Mouse (Mus musculus): Measurements from ENCODE around the gene Cryzl2. TPM values are rescaled to one million over a fixed set of nuclear protein-coding genes. Genes with fewer than 3 reads are reported as not detected.

The Cryzl2 gene
- total RNA-seq, 1 experiment, result 6.9 TPM

DNA sequence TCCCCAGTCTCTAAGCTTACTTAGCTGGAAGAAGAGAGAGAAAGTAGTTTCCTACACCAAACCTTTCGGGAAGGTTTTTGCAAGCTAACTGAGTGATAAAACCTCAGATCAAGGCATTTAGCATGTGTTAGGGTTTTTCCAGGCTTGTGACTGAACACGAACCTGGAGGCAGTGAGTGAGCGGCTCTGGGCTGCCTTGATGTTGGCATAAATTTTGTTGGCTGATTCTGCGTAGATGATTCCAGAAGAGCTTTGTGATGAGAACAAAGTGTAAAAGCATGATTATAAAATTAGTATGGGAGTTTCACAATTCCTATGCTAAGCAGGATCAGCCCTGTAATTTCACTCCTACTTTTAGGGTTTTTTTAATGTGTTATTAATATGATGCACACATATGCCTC, 30.8 kb upstream of the Cryzl2 start:
- TF ChIP-seq ZNF384 (IDR thresholded peaks at IDR 0.05; ENCODE audit: low read depth, low read length) (no peak), ZC3H11A (IDR thresholded peaks at IDR 0.05; ENCODE audit: borderline replicate concordance, low read depth, low read length) (no peak), MAFK (IDR thresholded peaks at IDR 0.05; ENCODE audit: insufficient read depth, low read depth, low read length) (no peak), HCFC1 (IDR thresholded peaks at IDR 0.05; ENCODE audit: borderline replicate concordance, insufficient read depth, low read length) (no peak), CHD2 (IDR thresholded peaks at IDR 0.05; ENCODE audit: low read depth, low read length) (no peak)
- Histone ChIP-seq H3K4me3 (ENCODE audit: insufficient read depth in 1 of 2, low read depth in 1 of 2, low read length in 2 of 2, poor library complexity in 1 of 2, severe bottlenecking in 1 of 2) (no peak overlapping the region), H3K9ac (ENCODE audit: insufficient read depth, low read depth, low read length, poor library complexity, severe bottlenecking) (no peak overlapping the region), H3K36me3 (ENCODE audit: control insufficient read depth, insufficient read depth, low read length, poor library complexity, severe bottlenecking) (no peaks in the 10 kb centered on the region), H3K27ac (ENCODE audit: insufficient read depth, low read depth, low read length, poor library complexity, severe bottlenecking) (no peak overlapping the region), H3K4me1 (ENCODE audit: control insufficient read depth in 2 of 2, insufficient read depth in 2 of 2, low read length in 2 of 2, poor library complexity in 1 of 2) (peaks cover 0 to 2% of the 10 kb centered on the region in 2 experiments; a peak in 1 of 4 replicates), H3K9me3 (ENCODE audit: control insufficient read depth, insufficient read depth, low read depth, low read length) (no peaks in the 10 kb centered on the region)
- DNase-seq (ENCODE audit: low read depth, low spot score), result no peak
- in situ Hi-C loops (cut with MboI; ENCODE audit: low sequenced_read_pairs in 2 of 2, unreplicated experiment in 2 of 2), result no loop called here

- Histone ChIP-seq H3K36me3 (ENCODE audit: control insufficient read depth, insufficient read depth, low read length, poor library complexity, severe bottlenecking) (no peaks in the 10 kb centered on the region), H3K4me3 (ENCODE audit: insufficient read depth in 1 of 2, low read depth in 1 of 2, low read length in 2 of 2, poor library complexity in 1 of 2, severe bottlenecking in 1 of 2) (no peak overlapping the region), H3K9ac (ENCODE audit: insufficient read depth, low read depth, low read length, poor library complexity, severe bottlenecking) (no peak overlapping the region), H3K4me1 (ENCODE audit: control insufficient read depth in 2 of 2, insufficient read depth in 2 of 2, low read length in 2 of 2, poor library complexity in 1 of 2) (peaks cover 0 to 4% of the 10 kb centered on the region in 2 experiments; a peak in 2 of 4 replicates), H3K9me3 (ENCODE audit: control insufficient read depth, insufficient read depth, low read depth, low read length) (no peaks in the 10 kb centered on the region), H3K27ac (ENCODE audit: insufficient read depth, low read depth, low read length, poor library complexity, severe bottlenecking) (no peak overlapping the region)
- in situ Hi-C loops (cut with MboI; ENCODE audit: low sequenced_read_pairs in 2 of 2, unreplicated experiment in 2 of 2), result no loop called here
- no peak for TF ChIP-seq CHD2 (IDR thresholded peaks at IDR 0.05; ENCODE audit: low read depth, low read length)
- no peak for TF ChIP-seq ZC3H11A (IDR thresholded peaks at IDR 0.05; ENCODE audit: borderline replicate concordance, low read depth, low read length)
- TF ChIP-seq ZNF384 (IDR thresholded peaks at IDR 0.05; ENCODE audit: low read depth, low read length), result no peak
- no peak for TF ChIP-seq HCFC1 (IDR thresholded peaks at IDR 0.05; ENCODE audit: borderline replicate concordance, insufficient read depth, low read length)
- TF ChIP-seq MAFK (IDR thresholded peaks at IDR 0.05; ENCODE audit: insufficient read depth, low read depth, low read length), result no peak
- no peak for DNase-seq (ENCODE audit: low read depth, low spot score)
These were observed 30.0 kb upstream of the Cryzl2 start for GRCm38 (mm10) chr1:157428366-157428765.

- no peak for DNase-seq (ENCODE audit: low read depth, low spot score)
- H3K9ac ChIP-seq (ENCODE audit: insufficient read depth, low read depth, low read length, poor library complexity, severe bottlenecking), result no peak overlapping the region
- TF ChIP-seq MAFK (IDR thresholded peaks at IDR 0.05; ENCODE audit: insufficient read depth, low read depth, low read length) (no peak), HCFC1 (IDR thresholded peaks at IDR 0.05; ENCODE audit: borderline replicate concordance, insufficient read depth, low read length) (no peak), ZC3H11A (IDR thresholded peaks at IDR 0.05; ENCODE audit: borderline replicate concordance, low read depth, low read length) (no peak), CHD2 (IDR thresholded peaks at IDR 0.05; ENCODE audit: low read depth, low read length) (no peak), ZNF384 (IDR thresholded peaks at IDR 0.05; ENCODE audit: low read depth, low read length) (no peak)
- H3K9me3 ChIP-seq (ENCODE audit: control insufficient read depth, insufficient read depth, low read depth, low read length), result no peaks in the 10 kb centered on the region
- peaks cover 0 to 8% of the 10 kb centered on the region in 2 experiments; a peak in 2 of 4 replicates for H3K4me1 ChIP-seq (ENCODE audit: control insufficient read depth in 2 of 2, insufficient read depth in 2 of 2, low read length in 2 of 2, poor library complexity in 1 of 2)
- no peak overlapping the region for H3K4me3 ChIP-seq (ENCODE audit: insufficient read depth in 1 of 2, low read depth in 1 of 2, low read length in 2 of 2, poor library complexity in 1 of 2, severe bottlenecking in 1 of 2)
- in situ Hi-C loops (cut with MboI; ENCODE audit: low sequenced_read_pairs in 2 of 2, unreplicated experiment in 2 of 2), result no loop called here
- no peak overlapping the region for H3K27ac ChIP-seq (ENCODE audit: insufficient read depth, low read depth, low read length, poor library complexity, severe bottlenecking)
- H3K36me3 ChIP-seq (ENCODE audit: control insufficient read depth, insufficient read depth, low read length, poor library complexity, severe bottlenecking), result no peaks in the 10 kb centered on the region
These were observed 25.1 kb upstream of the Cryzl2 start for GRCm38 (mm10) chr1:157433316-157433715.

- Histone ChIP-seq H3K4me1 (ENCODE audit: control insufficient read depth in 2 of 2, insufficient read depth in 2 of 2, low read length in 2 of 2, poor library complexity in 1 of 2) (peaks cover 0 to 8% of the 10 kb centered on the region in 2 experiments; a peak in 2 of 4 replicates), H3K9ac (ENCODE audit: insufficient read depth, low read depth, low read length, poor library complexity, severe bottlenecking) (no peak overlapping the region), H3K27ac (ENCODE audit: insufficient read depth, low read depth, low read length, poor library complexity, severe bottlenecking) (no peak overlapping the region), H3K4me3 (ENCODE audit: insufficient read depth in 1 of 2, low read depth in 1 of 2, low read length in 2 of 2, poor library complexity in 1 of 2, severe bottlenecking in 1 of 2) (no peak overlapping the region), H3K36me3 (ENCODE audit: control insufficient read depth, insufficient read depth, low read length, poor library complexity, severe bottlenecking) (no peaks in the 10 kb centered on the region), H3K9me3 (ENCODE audit: control insufficient read depth, insufficient read depth, low read depth, low read length) (no peaks in the 10 kb centered on the region)
- TF ChIP-seq MAFK (IDR thresholded peaks at IDR 0.05; ENCODE audit: insufficient read depth, low read depth, low read length), result no peak
- TF ChIP-seq CHD2 (IDR thresholded peaks at IDR 0.05; ENCODE audit: low read depth, low read length), result no peak
- no peak for TF ChIP-seq ZNF384 (IDR thresholded peaks at IDR 0.05; ENCODE audit: low read depth, low read length)
- DNase-seq (ENCODE audit: low read depth, low spot score), result no peak
- in situ Hi-C loops (cut with MboI; ENCODE audit: low sequenced_read_pairs in 2 of 2, unreplicated experiment in 2 of 2), result no loop called here
These were observed 24.0 kb upstream of the Cryzl2 start for GRCm38 (mm10) chr1:157434404-157434803.

DNA sequence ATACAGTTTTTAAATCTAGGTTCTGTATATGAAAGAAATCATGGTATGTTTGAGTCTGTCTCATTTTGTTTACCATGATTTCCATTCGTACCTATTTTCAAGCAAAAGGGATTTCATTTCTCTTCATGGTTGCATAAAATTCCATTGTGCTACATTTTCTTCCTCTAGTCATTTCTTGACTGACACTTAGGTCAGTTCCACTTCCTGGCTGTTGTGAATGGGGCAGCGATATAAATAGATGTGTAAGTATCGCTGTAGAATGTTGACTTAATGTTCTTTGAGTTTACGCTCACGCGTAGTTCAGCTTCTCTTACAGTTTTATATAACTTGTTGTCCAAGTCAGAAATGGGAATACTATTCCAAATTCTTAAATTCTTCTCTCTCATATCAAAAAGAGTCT, 22.5 kb upstream of the Cryzl2 start:
- no peak overlapping the region for H3K4me3 ChIP-seq (ENCODE audit: insufficient read depth in 1 of 2, low read depth in 1 of 2, low read length in 2 of 2, poor library complexity in 1 of 2, severe bottlenecking in 1 of 2)
- in situ Hi-C loops (cut with MboI; ENCODE audit: low sequenced_read_pairs in 2 of 2, unreplicated experiment in 2 of 2), result no loop called here
- H3K36me3 ChIP-seq (ENCODE audit: control insufficient read depth, insufficient read depth, low read length, poor library complexity, severe bottlenecking), result no peaks in the 10 kb centered on the region
- H3K9me3 ChIP-seq (ENCODE audit: control insufficient read depth, insufficient read depth, low read depth, low read length), result no peaks in the 10 kb centered on the region
- no peak overlapping the region for H3K27ac ChIP-seq (ENCODE audit: insufficient read depth, low read depth, low read length, poor library complexity, severe bottlenecking)
- no peak overlapping the region for H3K9ac ChIP-seq (ENCODE audit: insufficient read depth, low read depth, low read length, poor library complexity, severe bottlenecking)
- no peak for TF ChIP-seq CHD2 (IDR thresholded peaks at IDR 0.05; ENCODE audit: low read depth, low read length)
- TF ChIP-seq HCFC1 (IDR thresholded peaks at IDR 0.05; ENCODE audit: borderline replicate concordance, insufficient read depth, low read length), result no peak
- TF ChIP-seq ZC3H11A (IDR thresholded peaks at IDR 0.05; ENCODE audit: borderline replicate concordance, low read depth, low read length), result no peak
- TF ChIP-seq MAFK (IDR thresholded peaks at IDR 0.05; ENCODE audit: insufficient read depth, low read depth, low read length), result no peak
- no peak for TF ChIP-seq ZNF384 (IDR thresholded peaks at IDR 0.05; ENCODE audit: low read depth, low read length)
- H3K4me1 ChIP-seq (ENCODE audit: control insufficient read depth in 2 of 2, insufficient read depth in 2 of 2, low read length in 2 of 2, poor library complexity in 1 of 2), result peaks cover 6 to 12% of the 10 kb centered on the region in 2 experiments; a peak in 3 of 4 replicates
- DNase-seq (ENCODE audit: low read depth, low spot score), result no peak

All from ES-E14 (cell line).